ENCODE assay signal across 11 mouse cellular contexts in genomic region chr16:36985636-36986042, GRCm38 (mm10). TPM values are rescaled to one million over a fixed set of nuclear protein-coding genes. Genes with fewer than 3 reads are reported as not detected.
DNase-seq lines count a peak whose midpoint lies in the region; ATAC-seq lines count a peak whose summit lies in the region.
"Had no signal": no experiment of that assay in that cellular context is flagged by ENCODE, and none has a peak within 500 bp of the region (broad histone marks: within the 10 kb centered on the region; RNA-seq: fewer than 3 reads in every experiment).

No protein-coding gene starts in this region.

- H3K27ac ChIP-seq in macrophage: peak overlapping the region; percentile 17
- H3K27ac ChIP-seq: lung, embryonic 15.5 days had no signal

- no peaks in the 10 kb centered on the region for H3K79me2 ChIP-seq in macrophage (ENCODE audit: inconsistent target)

- H3K4me3 ChIP-seq in macrophage (ENCODE audit: inconsistent target): no peak overlapping the region
- H3K4me3 ChIP-seq: lung, embryonic 15.5 days had no signal

- WGBS in macrophage (ENCODE audit: missing documents): 16% methylated on average over 5 of the region's 5 CpGs

- peak; percentile 44 for DNase-seq in layer of hippocampus, adult 9-11 months
- DNase-seq in layer of hippocampus, postnatal 10 days (ENCODE audit: low spot score in 2 of 2): no peak
- DNase-seq in c-Kit-positive CD71-positive TER-119-negative erythroid progenitor cells, embryonic 14.5 days (ENCODE audit: low read depth): peak; percentile 13
- peak; percentile 21 for DNase-seq in thymus, postnatal 25 days
- DNase-seq in urinary bladder, postnatal 25 days (ENCODE audit: low spot score): no peak
- no peak for DNase-seq in cerebellum, adult 11 months
- DNase-seq: cerebellum, adult 9-11 months had no signal

- H3K36me3 ChIP-seq in macrophage (ENCODE audit: inconsistent target): no peaks in the 10 kb centered on the region
- H3K36me3 ChIP-seq: lung, embryonic 15.5 days had no signal

- no peak for ATAC-seq in frontal cortex, adult (ENCODE audit: low TSS enrichment)
- ATAC-seq: intestine, embryonic 16.5 days had no signal

RNA-seq across cellular contexts. Expression of gene Fbxo40, which starts 4.6 kb away (rescaled TPM):
- under 1 TPM in 1 of 2 experiments, not detected in 1; 0.14 TPM for total RNA-seq in layer of hippocampus, postnatal 10 days (2021)
- total RNA-seq in macrophage (2018; cell fraction: chromatin; rRNA removed): under 1 TPM in 16 of 26 experiments, not detected in 10; 0.13 to 0.92 (median 0.40) TPM
- 1 to 10 TPM in 1 of 26 experiments, under 1 TPM in 25; 0.03 to 1.1 (median 0.12) TPM for total RNA-seq in macrophage (2018; cell fraction: cytosol; rRNA removed)
- total RNA-seq in macrophage (2018; cell fraction: nucleus; rRNA removed): 1 to 10 TPM in 3 of 26 experiments, under 1 TPM in 18, not detected in 5; 0.07 to 1.7 (median 0.39) TPM
- polyA plus RNA-seq in macrophage (2018): 0.03 TPM in 1 of 3 replicates, not detected in the others
- polyA plus RNA-seq: intestine, embryonic 16.5 days had no signal

RNA-seq across cellular contexts. Expression of gene Polq, which starts 25.9 kb away (rescaled TPM):
- total RNA-seq in layer of hippocampus, postnatal 10 days (2021): 1 to 10 TPM; 2.7 to 2.9 TPM
- total RNA-seq in macrophage (2018; cell fraction: chromatin; rRNA removed): 10 to 100 TPM in 9 of 26 experiments, 1 to 10 TPM in 17; 2.7 to 24.5 (median 8.3) TPM
- 1 to 10 TPM in 5 of 26 experiments, under 1 TPM in 21; 0.42 to 1.6 (median 0.79) TPM for total RNA-seq in macrophage (2018; cell fraction: cytosol; rRNA removed)
- total RNA-seq in macrophage (2018; cell fraction: nucleus; rRNA removed): 10 to 100 TPM in 1 of 26 experiments, 1 to 10 TPM in 25; 1.1 to 17.4 (median 3.5) TPM
- polyA plus RNA-seq in macrophage (2018): 0.22 to 2.5 TPM (median 1.8 TPM) in 3 replicates

RNA-seq across cellular contexts. Expression of gene Hcls1, which starts 50.9 kb away (rescaled TPM):
- 1 to 10 TPM; 4.3 to 5.8 TPM for total RNA-seq in layer of hippocampus, postnatal 10 days (2021)
- total RNA-seq in macrophage (2018; cell fraction: chromatin; rRNA removed): 100 to 1,000 TPM; 109 to 549 (median 220) TPM
- total RNA-seq in macrophage (2018; cell fraction: cytosol; rRNA removed): 100 to 1,000 TPM; 192 to 507 (median 307) TPM
- total RNA-seq in macrophage (2018; cell fraction: nucleus; rRNA removed): 100 to 1,000 TPM; 120 to 448 (median 226) TPM
- 214 to 424 TPM (median 292 TPM) in 3 replicates for polyA plus RNA-seq in macrophage (2018)

Comparison
In these comparisons a context has a peak if more than half of its experiments do, and no peak if none do; other contexts are left out.
1. DNase-seq: peak in layer of hippocampus, adult 9-11 months (single experiment), c-Kit-positive CD71-positive TER-119-negative erythroid progenitor cells, embryonic 14.5 days (single experiment) and thymus, postnatal 25 days (single experiment); none in layer of hippocampus, postnatal 10 days (0 of 2), urinary bladder, postnatal 25 days (single experiment) and cerebellum, adult 11 months (single experiment).